Mouse (Mus musculus): ENCODE measurements around the gene Elp5. TPM values are rescaled to one million over a fixed set of nuclear protein-coding genes. Genes with fewer than 3 reads are reported as not detected.
"Not testable (repeated sequence)": the region's sequence is repeated elsewhere in the genome, so short reads cannot be mapped to it uniquely, and the experiment has no call there.

The Elp5 gene
- total RNA-seq, 2 experiments from 2014 or later = 106 to 109 TPM

DNA sequence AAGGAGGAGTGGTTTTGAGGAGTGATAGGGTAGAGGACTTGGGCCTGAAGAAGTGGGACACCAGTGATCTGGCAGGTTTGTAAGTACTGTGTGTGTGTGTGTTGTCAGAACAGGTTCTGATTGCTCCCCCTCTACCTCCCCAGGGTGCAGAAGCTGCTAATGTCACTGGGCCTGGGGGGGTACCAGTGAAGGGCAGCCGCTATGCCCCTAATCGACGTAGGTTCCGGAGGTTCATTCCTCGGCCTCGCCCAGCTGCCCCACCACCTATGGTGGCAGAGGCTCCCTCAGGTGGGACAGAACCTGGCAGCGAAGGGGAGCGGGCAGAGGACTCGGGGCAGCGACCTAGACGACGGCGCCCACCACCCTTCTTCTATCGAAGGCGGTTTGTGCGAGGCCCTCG is 42.6 kb downstream of the Elp5 start:
- no peak for DNase-seq (ENCODE audit: low spot score in 2 of 2)
- intact Hi-C loops (cut with DNase I) = no loop called here

GRCm38 (mm10) chr11:69939181-69939580 is 43.1 kb downstream of the Elp5 start:
- intact Hi-C loops (cut with DNase I) = no loop called here
- no peak for DNase-seq (ENCODE audit: low spot score in 2 of 2)

- no peak for DNase-seq (ENCODE audit: low spot score in 2 of 2)
- intact Hi-C loops (cut with DNase I) = no loop called here
Measured at GRCm38 (mm10) chr11:69938401-69938979, 43.8 kb downstream of the Elp5 start.

- intact Hi-C loops (cut with DNase I) = no loop called here
- DNase-seq (ENCODE audit: low spot score in 2 of 2) = no peak
Measured at GRCm38 (mm10) chr11:69937834-69938233, 44.5 kb downstream of the Elp5 start.

DNA sequence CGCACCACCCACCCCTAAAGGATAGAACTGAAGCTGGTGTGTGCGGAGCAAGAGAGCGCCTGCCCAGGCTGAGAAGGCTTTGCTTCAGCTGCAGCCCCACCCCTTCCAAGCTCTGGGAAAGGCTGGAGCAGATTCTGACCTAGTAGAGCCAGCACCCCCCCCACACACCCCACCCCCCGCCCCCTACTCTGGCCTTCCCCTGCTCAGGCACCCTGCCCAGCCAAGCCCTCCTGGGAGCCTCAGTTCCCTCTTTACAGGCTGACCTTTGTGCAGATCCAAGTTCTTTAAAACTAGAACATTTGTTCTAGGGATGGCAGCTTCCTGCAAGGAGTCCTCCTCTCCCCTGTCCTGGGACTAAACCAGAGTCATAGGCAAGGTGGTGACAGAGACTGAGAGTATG is 44.9 kb downstream of the Elp5 start:
- DNase-seq (ENCODE audit: low spot score in 2 of 2) = peak in 1 of 2 experiments; percentile 5
- intact Hi-C loops (cut with DNase I) = no loop called here

DNA sequence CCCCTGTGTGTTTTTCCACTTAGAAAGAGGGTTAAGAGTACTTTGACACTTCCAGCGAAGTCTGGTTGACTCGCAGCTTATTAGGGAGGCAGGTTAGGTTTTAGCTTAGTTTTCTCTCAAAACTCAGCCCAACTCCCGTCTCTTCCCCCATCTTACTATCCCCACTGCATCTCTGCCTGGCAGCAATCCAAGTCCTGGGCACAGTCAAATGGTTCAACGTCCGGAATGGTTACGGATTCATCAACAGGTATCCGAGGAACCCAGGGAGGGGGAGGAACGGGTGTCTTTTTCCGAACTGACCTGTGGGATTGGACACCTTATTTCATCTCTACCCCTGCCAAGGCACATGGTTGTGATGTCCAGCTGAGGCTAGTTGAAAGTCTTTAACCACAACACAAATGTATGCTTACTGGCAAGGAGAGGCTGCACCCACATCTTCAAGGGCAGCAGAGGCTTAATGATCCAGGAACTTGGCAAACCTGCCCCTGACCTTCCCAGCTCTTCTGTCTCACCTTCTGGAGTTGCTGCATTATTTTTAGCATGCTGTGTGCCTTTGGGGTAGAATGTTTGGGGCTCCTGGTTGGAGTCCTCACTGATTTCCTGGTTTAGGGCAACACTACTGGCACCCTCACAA is 45.5 kb downstream of the Elp5 start:
- no peak for DNase-seq (ENCODE audit: low spot score in 2 of 2)
- intact Hi-C loops (cut with DNase I) = no loop called here

DNA sequence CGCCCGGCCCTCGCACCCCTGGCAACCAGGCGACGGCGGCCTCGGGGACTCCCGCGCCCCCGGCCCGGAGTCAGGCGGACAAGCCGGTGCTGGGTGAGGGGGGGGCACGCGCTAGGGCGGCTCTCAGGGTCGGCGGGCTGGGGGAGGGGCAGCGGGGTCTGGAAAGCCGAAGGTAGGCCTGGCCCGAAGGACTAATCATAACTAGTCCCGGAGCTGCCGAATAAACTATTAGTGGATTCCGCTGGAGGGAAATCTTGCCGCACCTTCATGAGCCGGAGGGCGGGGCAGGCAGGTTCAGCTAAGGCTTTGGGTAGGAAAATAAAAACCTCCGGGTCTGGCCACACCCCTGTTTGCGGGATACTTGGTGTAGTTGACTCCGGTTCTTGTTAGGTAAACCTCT is 46.2 kb downstream of the Elp5 start:
- DNase-seq (ENCODE audit: low spot score in 2 of 2) = no peak
- intact Hi-C loops (cut with DNase I) = no loop called here

DNA sequence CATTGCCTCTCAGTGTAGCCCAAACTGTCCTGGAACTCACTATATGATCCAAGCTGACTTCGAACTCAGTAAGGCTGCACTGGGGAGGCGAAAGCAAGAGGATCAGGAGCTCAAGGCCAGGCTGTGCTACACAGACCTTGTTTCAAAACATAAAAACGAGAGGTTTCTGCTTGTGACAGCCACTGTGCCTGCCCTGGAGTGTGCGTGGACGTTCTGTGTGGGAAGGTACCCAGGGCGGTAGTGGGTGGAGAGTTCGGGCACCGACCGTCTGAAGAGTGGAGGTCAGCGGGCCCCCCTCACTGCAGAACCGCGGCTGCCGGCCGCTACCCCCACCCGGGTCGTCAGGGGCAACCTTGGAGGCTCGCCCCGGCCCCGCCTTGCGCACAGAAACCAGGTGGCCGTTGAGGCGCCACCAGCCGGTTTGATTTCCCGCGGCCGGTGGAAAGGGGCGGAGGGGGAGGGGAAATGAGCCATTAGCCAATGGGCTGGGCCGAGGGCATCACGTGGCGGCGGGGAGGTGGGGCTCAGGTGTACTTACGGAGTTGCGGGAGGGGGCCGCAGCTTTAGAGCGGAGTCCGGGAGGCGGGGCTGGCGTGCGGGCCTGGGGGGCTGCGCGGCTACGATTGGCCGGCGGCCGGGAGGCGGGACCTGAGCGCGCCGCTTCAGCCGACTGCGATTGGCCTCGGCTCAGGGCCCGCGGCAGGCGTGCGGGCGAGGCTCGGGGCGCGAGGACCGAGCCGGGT is 47.0 kb downstream of the Elp5 start, which contains the start of gene Ybx2:
TSS of gene Ybx2 (plus strand) at position 660 of the 743 bp plus-strand sequence.
- intact Hi-C loops (cut with DNase I) = loop anchor here (2.0 kb wide), 1 partner anchor 45 kb away; the partner anchor contains the start of gene Ctdnep1

GRCm38 (mm10) chr11:69934681-69935080 is 47.6 kb downstream of the Elp5 start:
- no peak for DNase-seq (ENCODE audit: low spot score in 2 of 2)
- intact Hi-C loops (cut with DNase I) = loop anchor here (1.0 to 5.0 kb wide), 3 partner anchors 14 to 278 kb away; partner anchors contain the start of genes Ctdnep1, Slc16a11 and Slc2a4

More for the DNA sequence above, 47.0 kb downstream of the Elp5 start, which contains the start of gene Ybx2:
- peak; percentile 87 to 93 for DNase-seq (ENCODE audit: low spot score in 2 of 2)

GRCm38 (mm10) chr11:69934169-69934568 is 48.1 kb downstream of the Elp5 start:
- DNase-seq (ENCODE audit: low spot score in 2 of 2) = peak; percentile 77 to 87
- intact Hi-C loops (cut with DNase I) = loop anchor here (1.0 to 5.0 kb wide), 3 partner anchors 14 to 278 kb away; partner anchors contain the start of genes Ctdnep1, Slc16a11 and Slc2a4

DNA sequence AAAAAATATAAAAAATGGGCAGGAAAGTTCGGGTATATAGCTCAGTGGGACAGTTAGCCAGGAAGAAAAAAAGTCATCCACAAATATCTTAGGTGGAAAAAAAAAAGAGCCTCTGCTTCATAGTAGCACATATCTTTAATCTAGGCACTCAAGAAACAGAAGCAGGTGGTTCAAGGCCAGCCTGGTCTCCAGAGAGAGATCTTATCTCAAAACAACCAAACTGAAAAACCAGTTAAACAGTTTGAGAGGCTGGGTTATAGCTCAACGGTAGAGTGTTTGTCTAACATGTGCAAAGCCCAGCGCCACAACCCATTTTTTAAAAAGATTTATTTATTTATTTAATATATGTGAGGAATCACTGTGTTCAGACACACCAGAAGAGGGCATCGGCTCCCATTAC is 49.3 kb downstream of the Elp5 start:
- DNase-seq (ENCODE audit: low spot score in 2 of 2) = no peak
- intact Hi-C loops (cut with DNase I) = loop anchor here (5.0 kb wide), 1 partner anchor 279 kb away; the partner anchor contains the start of gene Slc16a11

DNA sequence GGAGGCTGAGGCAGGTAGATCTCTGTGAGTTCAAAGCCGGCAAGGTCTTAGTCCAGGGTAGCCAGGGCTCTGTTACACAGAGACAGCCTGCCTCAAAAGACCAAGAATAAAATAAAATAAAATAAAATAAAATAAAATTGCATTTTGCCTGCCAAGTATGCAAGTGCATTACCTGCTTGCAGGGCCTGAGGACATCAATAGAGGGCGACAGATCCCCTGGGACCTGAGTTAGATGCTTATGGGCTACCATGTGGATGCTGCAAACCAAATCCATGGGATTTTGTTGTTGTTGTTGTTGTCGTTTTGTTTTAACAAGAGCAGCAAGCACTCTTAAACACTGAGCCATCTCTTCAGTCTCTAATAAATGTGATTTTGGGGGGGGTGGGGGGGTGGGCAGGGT is 50.1 kb downstream of the Elp5 start:
- no peak for DNase-seq (ENCODE audit: low spot score in 2 of 2)
- intact Hi-C loops (cut with DNase I) = loop anchor here (5.0 kb wide), 1 partner anchor 280 kb away; the partner anchor contains the start of gene Slc16a11

- DNase-seq (ENCODE audit: low spot score in 2 of 2) = no peak
- intact Hi-C loops (cut with DNase I) = loop anchor here (5.0 kb wide), 1 partner anchor 281 kb away; the partner anchor contains the start of gene Slc16a11
Measured at GRCm38 (mm10) chr11:69931769-69932168, 50.5 kb downstream of the Elp5 start.

DNA sequence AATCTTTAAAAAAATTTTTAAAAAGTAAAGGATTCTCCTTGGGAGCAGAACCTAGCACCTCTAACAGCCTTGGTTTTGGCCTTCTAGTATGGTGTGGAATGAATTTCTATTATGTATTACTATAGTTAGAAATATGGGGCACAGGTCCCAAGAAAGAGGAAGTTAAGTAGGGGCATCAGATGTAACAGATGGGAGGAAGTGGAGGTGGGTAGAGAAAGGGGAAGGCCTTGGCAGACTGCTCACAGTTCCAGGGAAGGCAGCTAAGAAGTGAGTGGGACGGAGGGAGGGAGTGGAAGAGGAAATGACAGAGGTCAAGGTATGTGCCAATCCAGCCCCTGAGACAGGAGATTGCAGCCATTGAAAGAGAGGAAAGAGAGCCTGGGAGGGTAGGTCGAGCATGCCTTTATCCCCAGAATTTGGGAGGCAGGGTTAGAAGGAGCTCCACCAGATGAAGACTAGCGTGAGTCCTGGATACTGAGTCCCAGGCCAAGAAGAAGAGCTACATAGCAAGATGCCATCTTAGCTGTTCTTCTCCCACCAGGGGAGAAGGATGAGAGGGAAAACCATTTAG is 51.3 kb downstream of the Elp5 start:
- intact Hi-C loops (cut with DNase I) = loop anchor here (5.0 kb wide), 1 partner anchor 281 kb away; the partner anchor contains the start of gene Slc16a11
- DNase-seq (ENCODE audit: low spot score in 2 of 2) = no peak

GRCm38 (mm10) chr11:69930176-69930575 is 52.1 kb downstream of the Elp5 start:
- intact Hi-C loops (cut with DNase I) = loop anchor here (5.0 kb wide), 1 partner anchor 282 kb away; the partner anchor contains the start of gene Slc16a11
- not testable (repeated sequence) for DNase-seq (ENCODE audit: low spot score in 2 of 2)

GRCm38 (mm10) chr11:69929712-69930111 is 52.6 kb downstream of the Elp5 start:
- no peak for DNase-seq (ENCODE audit: low spot score in 2 of 2)
- intact Hi-C loops (cut with DNase I) = loop anchor here (5.0 kb wide), 1 partner anchor 283 kb away; the partner anchor contains the start of gene Slc16a11

DNA sequence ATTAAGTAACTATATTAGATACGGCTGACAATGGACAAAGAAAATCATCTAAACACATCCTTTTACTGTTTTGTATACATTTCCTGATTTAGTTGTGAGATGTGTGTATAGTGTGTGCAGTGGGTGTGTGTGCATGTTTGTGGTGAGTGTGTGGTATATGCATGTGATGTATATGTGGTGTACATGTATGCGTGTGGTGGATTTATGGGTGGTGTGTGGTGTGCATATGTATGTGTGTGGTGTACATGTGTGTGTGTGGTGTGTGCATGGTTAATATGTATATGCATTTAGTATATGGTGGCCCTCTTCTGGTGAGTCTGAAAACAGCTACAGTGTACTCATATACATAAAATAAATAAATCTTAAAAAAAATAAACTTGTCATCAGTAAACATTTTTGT is 54.8 kb downstream of the Elp5 start:
- intact Hi-C loops (cut with DNase I) = no loop called here
- no peak for DNase-seq (ENCODE audit: low spot score in 2 of 2)

DNA sequence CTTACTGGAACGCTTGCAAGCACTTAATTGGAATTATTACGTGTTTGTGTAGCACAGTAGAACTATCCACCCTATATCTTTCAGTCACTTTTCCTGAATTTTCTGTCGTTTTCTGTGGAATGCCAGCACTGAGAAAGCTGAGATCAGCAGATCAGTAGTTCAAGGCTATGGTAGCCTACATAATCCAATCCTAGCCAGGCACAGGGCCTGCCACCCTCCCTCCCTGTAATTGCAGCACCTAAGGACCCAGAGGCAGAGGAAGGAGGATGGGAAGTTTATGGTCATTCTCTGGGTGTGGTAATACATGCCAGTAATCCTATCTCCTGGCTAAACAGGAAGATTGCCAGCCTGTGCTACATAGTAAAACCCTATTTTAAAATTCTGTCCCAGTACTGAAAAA is 59.5 kb downstream of the Elp5 start:
- no peak for DNase-seq (ENCODE audit: low spot score in 2 of 2)
- intact Hi-C loops (cut with DNase I) = loop anchor here (5.0 kb wide), 2 partner anchors 60 to 240 kb away; partner anchors contain the start of genes Ctdnep1, Elp5 and Senp3

DNA sequence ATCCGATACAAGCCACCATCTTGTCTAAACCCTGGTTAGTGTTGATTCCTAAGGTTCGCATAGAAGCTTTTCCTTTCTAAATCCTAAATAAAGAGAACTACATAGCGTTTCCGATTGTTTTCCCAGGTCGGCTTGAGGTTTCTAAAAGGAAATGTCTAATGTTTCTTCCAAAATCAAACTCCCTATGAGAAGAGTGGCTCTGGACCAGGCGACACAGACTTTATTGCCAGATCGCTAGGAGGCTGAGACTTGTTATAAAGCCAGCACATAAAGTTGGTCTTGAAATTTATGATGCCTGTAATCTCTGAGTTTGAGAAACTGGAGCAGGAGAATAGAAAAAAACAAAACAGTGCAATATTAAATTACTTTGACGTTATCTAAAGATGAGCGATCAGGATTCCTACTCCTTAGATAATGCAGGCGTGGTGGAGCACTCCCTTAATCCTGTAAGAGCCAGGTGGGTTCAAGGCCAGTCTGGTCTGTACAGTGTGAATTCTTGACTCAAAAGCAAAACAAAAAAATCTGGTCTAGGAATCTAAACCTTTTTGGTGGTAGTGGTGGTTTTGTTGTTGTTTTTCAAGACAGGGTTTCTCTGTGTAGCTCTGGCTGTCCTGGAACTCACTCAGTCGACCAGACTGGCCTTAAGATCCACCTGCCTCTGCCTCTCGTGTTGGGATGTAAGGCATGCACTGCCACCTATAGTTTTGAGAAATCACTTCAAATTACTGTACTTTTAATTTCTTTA is 60.1 kb downstream of the Elp5 start:
- intact Hi-C loops (cut with DNase I) = loop anchor here (5.0 kb wide), 2 partner anchors 60 to 240 kb away; partner anchors contain the start of genes Ctdnep1, Elp5 and Senp3
- DNase-seq (ENCODE audit: low spot score in 2 of 2) = no peak

All from left cerebral cortex, postnatal 25 days (tissue).